In the genomic region with DNA sequence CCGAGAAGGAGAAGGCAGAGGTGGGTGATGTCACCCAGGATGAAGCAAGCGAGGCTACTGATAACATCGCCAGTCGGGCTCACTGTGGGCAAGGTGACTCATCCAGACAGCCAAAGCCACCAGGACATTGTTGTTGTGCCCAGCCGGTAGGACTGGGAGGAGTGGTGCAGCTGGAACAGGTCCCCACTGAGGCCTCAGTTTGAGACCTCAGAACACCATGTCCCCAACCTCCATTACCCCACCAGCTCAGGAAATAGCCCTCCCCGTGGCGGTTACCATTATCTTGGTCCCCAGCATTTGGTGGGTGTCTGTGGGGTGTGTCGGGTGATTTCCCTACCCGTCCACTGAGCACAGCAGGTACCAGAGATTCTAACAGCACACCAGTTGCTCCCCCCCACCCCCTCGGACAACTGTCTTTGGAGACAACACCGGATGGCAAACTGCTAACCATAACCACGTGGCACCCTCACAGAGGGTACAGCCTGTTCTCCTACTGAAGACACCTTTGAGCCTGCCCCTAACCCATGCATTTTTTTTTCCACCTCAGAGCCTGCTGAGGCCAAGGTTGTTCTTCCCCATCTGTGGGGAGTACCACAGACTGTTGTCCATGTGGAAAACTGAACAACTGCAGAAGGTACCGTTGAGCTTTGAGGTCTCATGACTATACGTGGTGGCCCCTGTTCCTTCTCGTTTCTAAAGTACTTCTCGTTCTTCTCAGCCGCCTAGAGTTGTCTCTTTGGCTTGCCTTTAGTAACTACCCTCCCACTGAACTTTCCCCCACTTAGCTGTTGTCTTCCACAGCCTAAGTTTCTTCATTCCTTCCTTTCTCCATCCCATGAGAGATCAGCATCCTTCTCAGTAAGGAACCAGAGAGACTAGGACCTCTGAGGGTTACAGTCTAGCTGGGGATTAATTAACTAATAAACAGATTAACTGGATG, we compare ENCODE assay signal across 8 mouse cellular contexts.
DNase-seq lines count a peak whose midpoint lies in the region; ATAC-seq and TF ChIP-seq lines count a peak whose summit lies in the region.

No protein-coding gene starts in this region.

- no peaks in the 10 kb centered on the region for H3K9me3 ChIP-seq in heart, embryonic 13.5 days
- H3K9me3 ChIP-seq in lung, postnatal 0 days (ENCODE audit: low read length) = no peaks in the 10 kb centered on the region

- peaks cover 57% of the 10 kb centered on the region for H3K4me1 ChIP-seq in heart, embryonic 13.5 days
- H3K4me1 ChIP-seq in lung, postnatal 0 days (ENCODE audit: insufficient read depth, low read depth, low read length) = peaks cover 15% of the 10 kb centered on the region; the same call in 1 of the 2 replicates

- H3K9ac ChIP-seq in heart, embryonic 13.5 days = no peak overlapping the region
- H3K9ac ChIP-seq in lung, postnatal 0 days (replicated peaks; ENCODE audit: low read depth) = no peak overlapping the region

- no peak for DNase-seq in heart, postnatal 14 days
- peak; percentile 89 for DNase-seq in c-Kit-positive CD71-negative TER-119-negative erythroid progenitor cells, embryonic 14.5 days (ENCODE audit: low read depth)
- peak; percentile 49 for DNase-seq in lung, postnatal 0 days (ENCODE audit: low spot score)
- peak; percentile 86 for DNase-seq in thymus, postnatal 0 days (ENCODE audit: low spot score)
- DNase-seq in embryo, embryonic 9.5 days (ENCODE audit: extremely low spot score) = no peak
- DNase-seq in right cerebral cortex, postnatal 14 days = no peak
- DNase-seq in cerebellum, adult 8-10 months = no peak

- no peak overlapping the region for H3K4me2 ChIP-seq in heart, embryonic 13.5 days
- no peak overlapping the region for H3K4me2 ChIP-seq in lung, postnatal 0 days (replicated peaks; ENCODE audit: low read depth, low read length)

- 73% methylated on average over 17 of the region's 17 CpGs for WGBS in heart, embryonic 13.5 days
- WGBS in lung, postnatal 0 days = 75% methylated on average over 17 of the region's 17 CpGs

- no peak for TF ChIP-seq CTCF in lung, postnatal 0 days (IDR thresholded peaks at IDR 0.05)

- ATAC-seq in heart, embryonic 13.5 days (ENCODE audit: extremely low read depth, insufficient number of reproducible peaks, low FRiP score, low TSS enrichment) = no peak
- no peak for ATAC-seq in lung, postnatal 0 days

- no peaks in the 10 kb centered on the region for H3K27me3 ChIP-seq in heart, embryonic 13.5 days (replicated peaks)
- no peaks in the 10 kb centered on the region for H3K27me3 ChIP-seq in lung, postnatal 0 days (replicated peaks; ENCODE audit: insufficient read depth, low read length)

- peak; percentile 4; the same call in 1 of the 2 replicates for TF ChIP-seq EP300 in lung, postnatal 0 days (IDR thresholded peaks at IDR 0.05)

- no peaks in the 10 kb centered on the region for H3K36me3 ChIP-seq in heart, embryonic 13.5 days
- no peaks in the 10 kb centered on the region for H3K36me3 ChIP-seq in lung, postnatal 0 days (ENCODE audit: insufficient read depth, low read length)

- 0 out of 2 replicates have a peak overlapping the region, but pooled peaks have one; percentile 5 for H3K27ac ChIP-seq in heart, embryonic 13.5 days (replicated peaks)
- H3K27ac ChIP-seq in lung, postnatal 0 days (ENCODE audit: low read length) = 0 out of 2 replicates have a peak overlapping the region, but pooled peaks have one; percentile 43

- intact Hi-C loops in heart, postnatal 14 days (cut with DNase I) = no loop called here

- no peak overlapping the region for H3K4me3 ChIP-seq in heart, embryonic 13.5 days
- no peak overlapping the region for H3K4me3 ChIP-seq in lung, postnatal 0 days (ENCODE audit: low read depth, low read length)

Comparison
In these comparisons a context has a peak if more than half of its experiments do, and no peak if none do; other contexts are left out.
1. DNase-seq: peak in c-Kit-positive CD71-negative TER-119-negative erythroid progenitor cells, embryonic 14.5 days (single experiment), lung, postnatal 0 days (single experiment) and thymus, postnatal 0 days (single experiment); none in heart, postnatal 14 days (0 of 2), embryo, embryonic 9.5 days (single experiment), right cerebral cortex, postnatal 14 days (single experiment) and cerebellum, adult 8-10 months (single experiment).